Mouse (Mus musculus) left cerebral cortex, adult 11 months (tissue): ENCODE results near the gene H2afx.
"Not testable (repeated sequence)": the region's sequence is repeated elsewhere in the genome, so short reads cannot be mapped to it uniquely, and the experiment has no call there.

Source experiments
- DNase-seq: peaks from one replicate; pipeline ENCODE4 v3.0.0; 2022; ENCODE audit warnings: low spot score

Gene H2afx

GRCm38 (mm10) chr9:44341487-44341886, 7.0 kb downstream of the H2afx start:
- no peak for DNase-seq

- DNase-seq: no peak
These were observed 7.7 kb downstream of the H2afx start for GRCm38 (mm10) chr9:44342173-44342572.

DNA sequence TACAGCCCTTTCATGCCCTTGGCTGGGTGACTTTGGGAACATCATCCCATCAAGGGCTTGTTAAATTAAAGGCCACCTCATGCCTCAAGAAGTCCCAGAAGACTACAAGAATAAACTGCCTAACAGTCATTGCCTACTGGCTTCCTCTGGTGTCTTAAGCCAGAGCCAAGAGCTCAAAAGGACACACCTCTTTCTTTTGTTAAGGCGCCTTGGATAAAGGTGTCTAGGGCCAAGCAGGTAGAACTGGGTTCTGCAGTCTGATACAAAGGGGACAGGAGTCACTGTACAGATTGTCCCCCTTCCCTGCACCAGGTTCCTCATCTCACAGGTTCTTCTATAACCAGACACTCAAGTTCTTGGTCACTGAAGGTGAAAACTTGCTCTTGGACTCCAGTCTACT, 8.1 kb downstream of the H2afx start:
- DNase-seq: no peak

DNA sequence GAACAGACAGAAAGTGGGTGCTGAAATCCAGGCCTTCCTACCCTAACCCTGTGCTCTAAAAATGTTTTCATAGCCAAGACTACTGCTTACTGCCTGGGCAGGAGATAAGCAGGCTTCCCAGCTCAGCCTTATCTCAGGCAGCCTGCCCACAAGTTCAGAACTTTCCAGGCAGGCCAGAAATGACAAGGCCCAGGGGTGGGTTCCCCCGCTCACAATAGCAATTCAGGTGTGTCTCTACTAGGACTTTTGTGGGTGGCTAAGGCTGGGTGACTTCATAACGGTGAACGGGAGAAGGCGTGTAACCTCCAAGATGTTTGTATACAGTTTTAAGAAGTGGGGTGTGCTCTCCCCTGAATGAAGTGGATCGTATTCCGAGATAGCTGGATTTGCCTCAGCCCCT, 8.8 kb downstream of the H2afx start:
- DNase-seq: no peak

DNA sequence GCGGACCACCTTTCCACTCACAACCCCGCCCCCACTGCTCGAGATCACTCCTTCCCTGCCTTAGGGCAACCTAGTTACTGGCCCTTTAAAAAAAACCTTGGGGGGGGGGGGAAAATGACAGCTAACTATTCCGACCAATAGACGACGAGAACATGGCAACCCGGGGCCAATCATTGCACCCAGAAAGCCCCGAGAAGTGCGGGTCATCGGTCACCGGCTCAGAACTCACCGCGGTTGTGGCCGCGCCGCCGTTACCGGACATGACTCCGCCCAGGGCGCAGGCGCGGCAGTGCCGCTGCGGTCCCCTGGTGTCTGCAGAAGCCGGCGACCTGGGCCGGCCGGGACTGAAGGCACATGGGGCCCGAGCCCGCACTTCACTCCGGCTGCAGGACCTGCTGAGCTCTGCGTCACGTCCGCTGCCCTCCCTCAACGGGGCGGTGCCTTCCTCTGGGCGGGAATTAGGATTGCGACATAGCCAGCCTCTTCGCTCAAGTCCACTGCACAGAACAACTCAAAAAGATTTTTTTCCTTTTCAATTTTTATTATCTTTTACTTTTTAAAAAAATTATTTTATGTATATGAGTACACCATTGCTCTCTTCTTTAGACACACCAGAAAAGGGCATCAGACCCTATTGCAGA, 9.4 kb downstream of the H2afx start, which contains the start of gene Hmbs:
Hmbs (minus strand) TSS at position 448 of the 641 bp plus-strand sequence.
- peak; percentile 82 for DNase-seq

DNA sequence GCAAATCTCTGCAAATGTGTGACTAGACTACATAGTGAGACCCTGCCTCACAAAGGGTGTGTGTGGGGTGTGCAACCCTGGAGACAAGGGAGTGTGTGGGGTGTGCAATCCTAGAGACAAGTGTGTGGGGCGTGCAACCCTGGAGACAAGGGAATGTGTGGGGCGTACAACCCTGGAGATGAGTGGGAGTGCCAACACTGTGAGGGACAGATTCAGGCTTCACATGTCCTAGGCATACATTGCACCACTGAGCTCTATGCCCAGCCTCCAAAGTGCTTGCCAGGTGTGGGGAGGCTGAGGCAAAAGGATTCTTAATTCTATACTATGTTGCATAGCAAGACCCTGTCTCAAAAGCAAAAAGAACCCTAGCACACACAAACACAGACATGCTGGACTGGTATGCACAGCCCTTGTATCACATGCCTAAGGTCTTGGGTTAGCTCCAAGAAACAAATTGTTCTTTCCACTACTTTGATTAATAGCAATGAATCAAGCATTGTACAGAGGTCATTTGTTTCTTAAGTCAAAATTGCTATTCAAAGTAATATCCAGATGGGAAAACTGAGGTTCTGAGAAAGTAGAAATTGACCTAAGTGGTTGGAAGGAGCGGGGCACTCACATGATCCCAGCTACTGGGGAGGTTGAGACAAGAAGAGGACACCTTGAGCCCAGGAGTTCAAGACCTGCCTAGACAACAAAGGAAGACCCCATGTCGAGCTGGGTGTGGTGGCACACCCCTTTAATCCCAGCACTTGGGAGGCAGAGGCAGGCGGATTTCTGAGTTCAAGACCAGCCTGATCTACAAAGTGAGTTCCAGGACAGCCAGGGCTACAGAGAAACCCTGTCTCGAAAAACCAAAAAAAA, 11.3 kb downstream of the H2afx start:
- DNase-seq: no peak

DNA sequence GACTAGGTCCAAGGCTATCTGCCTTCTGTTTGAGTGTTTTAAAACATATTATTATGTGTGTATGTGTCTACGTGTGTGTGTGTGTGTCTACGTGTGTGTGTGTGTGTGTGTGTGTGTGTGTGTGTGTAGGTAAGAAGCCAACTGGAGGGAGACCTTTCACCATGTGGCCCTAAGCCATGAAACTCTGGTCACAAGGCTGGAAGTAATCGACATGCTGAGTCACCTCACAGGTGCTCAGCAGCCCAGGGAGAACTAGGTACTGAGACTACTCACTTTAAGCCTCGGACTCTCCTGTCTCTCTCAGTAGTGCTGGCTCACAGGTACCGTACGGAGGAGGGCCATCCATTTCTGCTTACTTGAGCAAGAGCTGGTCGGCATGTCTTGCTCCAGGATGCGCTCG, 12.7 kb downstream of the H2afx start:
- DNase-seq: no peak

GRCm38 (mm10) chr9:44347621-44348020, 13.1 kb downstream of the H2afx start:
- no peak for DNase-seq

DNA sequence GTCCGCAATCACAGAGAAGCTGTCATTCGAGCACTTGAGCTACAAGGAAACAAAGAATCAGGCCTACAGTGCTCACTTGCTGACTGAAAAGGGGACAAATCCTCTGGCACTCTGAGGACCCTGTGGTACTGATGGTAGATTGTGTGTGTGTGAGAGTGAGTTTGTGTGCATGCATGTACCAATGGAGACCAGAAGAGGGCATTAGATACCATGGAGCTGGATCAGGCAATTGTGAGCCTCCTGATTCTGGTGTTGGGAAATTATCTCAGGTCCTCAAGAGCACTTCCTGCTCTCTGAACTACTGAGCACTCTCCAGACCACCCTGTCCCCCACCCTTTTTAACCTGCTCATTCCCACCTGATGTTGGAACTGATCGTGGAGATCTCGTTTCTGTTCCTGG, 14.1 kb downstream of the H2afx start:
- DNase-seq: no peak

- no peak for DNase-seq
These were observed 16.9 kb downstream of the H2afx start for GRCm38 (mm10) chr9:44351396-44351795.

DNA sequence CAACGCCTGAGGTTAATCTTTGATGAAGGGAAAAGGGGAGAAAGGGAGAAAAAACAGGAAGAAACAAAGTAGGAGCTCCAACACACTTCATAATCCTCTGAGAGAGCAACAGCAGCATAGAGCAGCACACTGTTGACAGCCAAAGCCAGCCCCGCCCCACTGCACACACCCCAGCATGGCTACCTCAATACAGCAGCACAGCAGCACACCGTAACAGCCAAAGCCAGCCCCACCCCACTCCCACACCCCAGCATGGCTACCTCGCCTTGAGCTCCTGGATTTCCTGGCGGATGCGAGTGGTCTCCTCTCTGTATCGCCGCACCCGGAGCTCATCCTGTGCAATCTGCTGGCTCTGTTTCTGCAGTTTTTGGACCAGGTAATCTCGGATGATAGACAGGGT, 17.8 kb downstream of the H2afx start:
- no peak for DNase-seq

DNA sequence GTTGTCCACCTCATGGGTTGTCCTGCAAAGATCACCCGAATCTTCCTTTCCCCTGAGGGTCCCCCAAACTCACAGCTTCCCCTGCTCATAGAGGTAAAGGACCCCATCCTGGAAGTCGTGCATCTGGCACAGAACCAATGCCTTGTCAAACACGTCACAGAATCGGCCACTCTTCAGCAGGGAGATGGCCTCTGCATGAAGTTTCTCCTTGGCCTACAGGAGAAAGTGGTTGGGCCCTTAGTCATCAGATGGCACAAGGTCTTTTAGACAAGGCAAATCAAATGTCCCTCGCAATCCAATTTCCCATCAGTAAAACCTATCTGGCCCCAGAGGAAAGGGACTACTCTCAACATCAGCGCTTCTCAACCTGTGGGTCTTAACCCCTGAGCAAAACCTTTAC, 18.6 kb downstream of the H2afx start:
- DNase-seq: no peak

GRCm38 (mm10) chr9:44357207-44357606, 22.7 kb downstream of the H2afx start:
- DNase-seq: no peak

DNA sequence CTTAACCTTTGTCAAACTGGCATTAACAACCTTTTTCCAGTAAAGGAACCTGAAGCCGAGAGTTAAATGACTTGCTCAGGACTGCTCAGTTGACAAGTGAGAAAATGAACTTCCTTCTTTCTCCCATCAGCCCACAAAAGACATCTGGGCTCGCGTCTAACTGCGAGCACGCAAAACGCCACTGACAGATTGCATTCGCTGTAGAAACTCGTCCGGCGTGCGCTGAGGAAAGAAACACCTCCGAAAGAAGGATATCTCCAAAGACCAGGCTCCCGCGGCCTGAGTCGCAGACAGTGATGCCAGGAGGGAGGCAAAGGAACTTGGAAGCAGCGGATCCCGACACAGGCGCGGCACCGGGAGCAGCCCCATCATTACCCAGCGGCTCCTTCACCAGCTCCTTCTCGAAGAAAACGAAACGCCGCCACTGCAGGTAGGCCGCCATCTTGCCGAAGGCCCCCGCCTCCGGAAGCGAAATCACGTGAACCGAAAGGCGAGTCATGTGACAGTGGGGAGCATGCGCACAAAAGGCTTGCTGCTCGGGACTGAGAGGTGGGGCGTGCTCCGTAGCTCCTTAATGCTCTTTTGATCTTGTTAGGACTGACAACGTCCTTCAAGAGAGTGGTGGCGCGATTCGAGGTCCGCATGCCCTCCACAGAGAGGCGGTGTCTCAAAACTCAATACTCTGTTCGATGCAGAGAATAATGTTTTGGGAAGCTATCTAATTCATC, 26.9 kb downstream of the H2afx start, which contains the start of gene Vps11:
Vps11 (minus strand) TSS at position 481 of the 728 bp plus-strand sequence.
- peak; percentile 88 for DNase-seq

DNA sequence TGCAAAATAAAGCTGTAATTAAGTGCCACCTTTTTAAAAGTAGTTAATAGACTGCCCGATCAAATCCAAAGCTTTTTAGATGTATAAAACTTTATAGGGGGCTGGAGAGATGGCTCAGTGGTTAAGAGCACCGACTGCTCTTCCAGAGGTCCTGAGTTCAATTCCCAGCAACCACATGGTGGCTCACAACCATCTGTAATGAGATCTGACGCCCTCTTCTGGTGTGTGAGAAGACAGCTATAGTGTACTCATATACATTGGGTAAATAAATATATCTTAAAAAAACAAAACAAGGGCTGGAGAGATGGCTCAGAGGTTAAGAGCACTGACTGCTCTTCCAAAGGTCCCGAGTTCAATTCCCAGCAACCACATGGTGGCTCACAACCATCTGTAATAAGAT, 27.4 kb downstream of the H2afx start:
- not testable (repeated sequence) for DNase-seq

DNA sequence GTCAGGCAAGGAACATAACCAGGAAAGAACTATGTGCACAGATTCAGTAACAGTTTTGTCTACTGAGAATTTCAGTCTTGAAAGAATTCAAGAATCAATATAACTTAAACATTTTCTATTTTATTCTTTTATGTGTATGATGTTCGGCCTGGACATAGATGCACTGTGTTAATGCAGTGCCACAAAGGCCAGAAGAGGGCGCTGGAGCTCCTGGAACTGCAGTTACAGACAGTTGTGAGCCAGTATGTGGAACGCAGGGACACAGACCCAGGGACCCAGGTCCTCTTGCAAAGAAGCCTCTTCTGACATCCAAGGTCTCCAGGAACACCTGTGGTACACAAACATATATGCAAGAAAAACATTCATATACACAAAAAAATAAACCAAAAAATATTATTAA, 30.0 kb downstream of the H2afx start:
- DNase-seq: no peak

GRCm38 (mm10) chr9:44373386-44373785, 38.9 kb downstream of the H2afx start:
- no peak for DNase-seq

GRCm38 (mm10) chr9:44376141-44376540, 41.6 kb downstream of the H2afx start:
- DNase-seq: no peak

DNA sequence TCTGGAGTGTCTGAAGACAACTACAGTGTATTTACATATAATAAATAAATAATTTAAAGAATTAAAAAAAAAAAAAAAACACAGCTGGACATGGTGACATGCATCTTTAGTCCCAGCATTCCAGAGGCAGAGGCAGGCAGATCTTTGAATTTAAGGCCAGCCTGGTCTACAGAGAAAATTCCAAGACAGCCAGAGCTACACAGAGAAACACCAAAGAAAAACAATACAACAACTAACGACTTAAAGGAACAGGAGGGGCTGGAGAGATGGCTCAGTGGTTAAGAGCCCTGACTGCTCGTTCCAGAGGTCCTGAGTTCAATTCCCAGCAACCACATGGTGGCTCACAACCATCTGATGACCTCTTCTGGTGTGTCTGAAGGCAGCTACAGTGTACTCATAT, 42.8 kb downstream of the H2afx start:
- DNase-seq: not testable (repeated sequence)

DNA sequence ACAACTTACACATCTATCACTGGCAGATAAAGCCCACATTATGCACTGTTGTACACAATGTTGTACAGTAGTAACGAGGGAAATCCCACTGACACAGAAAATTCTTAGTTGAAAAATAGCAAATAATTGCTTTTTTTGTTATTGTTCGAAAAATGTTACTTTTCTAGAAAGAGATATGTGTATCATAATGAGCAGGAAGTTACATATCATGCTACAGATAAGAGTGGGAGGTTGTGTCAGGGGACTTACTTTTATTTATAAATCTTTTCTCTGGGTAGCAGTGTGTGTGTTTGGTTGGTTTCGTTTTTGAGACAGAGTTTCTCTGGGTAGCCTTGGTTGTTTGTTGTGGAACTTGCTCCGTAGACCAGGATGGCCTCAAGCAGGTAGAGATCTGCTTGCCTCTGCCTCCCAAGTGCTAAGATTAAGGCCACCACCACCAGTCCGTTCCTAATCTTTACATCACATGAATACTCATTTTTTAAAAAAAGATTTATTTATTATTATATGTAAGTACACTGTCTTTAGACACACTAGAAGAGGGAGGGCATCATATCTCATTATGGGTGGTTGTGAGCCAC, 43.7 kb downstream of the H2afx start:
- DNase-seq: no peak

GRCm38 (mm10) chr9:44379054-44379834, 44.8 kb downstream of the H2afx start, which contains the start of gene Hyou1:
Gene Hyou1, plus strand, starts transcription at chr9:44379490.
- DNase-seq: peak; percentile 99
